Mouse (Mus musculus) MEL (cell line): ENCODE measurements around the gene Gm438. TPM values are rescaled to one million over a fixed set of nuclear protein-coding genes. Genes with fewer than 3 reads are reported as not detected.

Experiments
- DNase-seq: peaks from one replicate; pipeline ENCODE4 v3.0.0; 2011; ENCODE audit warnings: low read depth, low spot score
- H3K27ac ChIP-seq: 2 replicates; pipeline ENCODE4 v1.5.1; 2012; ENCODE audit warnings: low read depth, mild to moderate bottlenecking, control low read depth, low read length, moderate library complexity; ENCODE audit not compliant: control insufficient read depth
- H3K27me3 ChIP-seq, 2 experiments: fragments of 150-350 bp in 1 of 2; sonication (generic) in 1 of 2; 2 replicates each; pipeline ENCODE4 v1.6.1; 2012; ENCODE audit warnings: low read length in 2 of 2, mild to moderate bottlenecking in 2 of 2, improper control_type of control experiment in 1 of 2, moderate library complexity in 1 of 2; ENCODE audit not compliant: insufficient read depth in 2 of 2, control insufficient read depth in 1 of 2
- H3K36me3 ChIP-seq, 2 experiments: 2 replicates each; pipeline ENCODE4 v1.6.1; 2012 to 2014; ENCODE audit warnings: low read length in 2 of 2, improper control_type of control experiment in 1 of 2, inconsistent platforms in 1 of 2, mild to moderate bottlenecking in 1 of 2; ENCODE audit not compliant: insufficient read depth in 2 of 2, control insufficient read depth in 1 of 2
- H3K4me1 ChIP-seq, 2 experiments: fragments of 150-350 bp in 1 of 2; sonication (generic) in 1 of 2; 2 replicates each; pipeline ENCODE4 v1.6.1; 2012; ENCODE audit warnings: low read length in 2 of 2, improper control_type of control experiment in 1 of 2, mild to moderate bottlenecking in 1 of 2; ENCODE audit not compliant: insufficient read depth in 2 of 2, control insufficient read depth in 1 of 2
- H3K4me3 ChIP-seq, 2 experiments: fragments of 150-350 bp in 1 of 2; sonication (generic) in 1 of 2; 2 replicates each; pipeline ENCODE4 v1.5.1; 2012; ENCODE audit warnings: low read depth in 2 of 2, low read length in 2 of 2, mild to moderate bottlenecking in 2 of 2, moderate library complexity in 2 of 2, control low read depth in 1 of 2, improper control_type of control experiment in 1 of 2; ENCODE audit not compliant: control insufficient read depth in 1 of 2, insufficient read depth in 1 of 2
- H3K79me2 ChIP-seq: 2 replicates; pipeline ENCODE4 v1.6.1; 2012; ENCODE audit warnings: mild to moderate bottlenecking, low read length, moderate library complexity; ENCODE audit not compliant: control insufficient read depth, poor library complexity, insufficient read depth
- H3K9ac ChIP-seq: 2 replicates; pipeline ENCODE4 v1.6.1; 2012; ENCODE audit warnings: low read depth, mild to moderate bottlenecking, control low read depth, low read length, moderate library complexity; ENCODE audit not compliant: control insufficient read depth, poor library complexity, severe bottlenecking
- H3K9me3 ChIP-seq: fragments of 150-350 bp; sonication (generic); replicated peaks from 2 replicates; pipeline ENCODE4 v1.6.1; 2012; ENCODE audit warnings: mild to moderate bottlenecking, low read length, improper control_type of control experiment, moderate library complexity; ENCODE audit not compliant: insufficient read depth
- CTCF ChIP-seq, 3 experiments: IDR thresholded peaks in 2 of 3; conservative IDR thresholded peaks in 1 of 3; 2 replicates each; pipeline ENCODE4 v1.5.1; 2011 to 2012; ENCODE audit warnings: low read length in 3 of 3, low read depth in 2 of 3, mild to moderate bottlenecking in 2 of 3, improper control_type of control experiment in 1 of 3, inconsistent platforms in 1 of 3, mixed read lengths in 1 of 3, moderate library complexity in 1 of 3; ENCODE audit not compliant: control insufficient read depth in 1 of 3, insufficient read depth in 1 of 3, poor library complexity in 1 of 3, severe bottlenecking in 1 of 3
- E2F4 ChIP-seq: IDR thresholded peaks from 2 replicates; pipeline ENCODE4 v1.6.1; 2011; ENCODE audit warnings: low read depth, low read length, improper control_type of control experiment, borderline replicate concordance
- ELF1 ChIP-seq: IDR thresholded peaks from 2 replicates; pipeline ENCODE4 v1.6.1; 2014; ENCODE audit warnings: low read depth, mild to moderate bottlenecking, inconsistent platforms, low read length, improper control_type of control experiment, moderate library complexity
- ETS1 ChIP-seq: IDR thresholded peaks from 2 replicates; pipeline ENCODE4 v1.6.1; 2012; ENCODE audit warnings: low read depth, mild to moderate bottlenecking, inconsistent platforms, low read length, improper control_type of control experiment, moderate library complexity
- JUND ChIP-seq: IDR thresholded peaks from 2 replicates; pipeline ENCODE4 v1.6.1; 2011; ENCODE audit warnings: low read depth, mild to moderate bottlenecking, improper control_type of control experiment, low read length
- MAX ChIP-seq: IDR thresholded peaks from 2 replicates; pipeline ENCODE4 v1.6.1; 2011; ENCODE audit warnings: low read length, improper control_type of control experiment
- MAZ ChIP-seq: IDR thresholded peaks from 2 replicates; pipeline ENCODE4 v1.6.1; 2012; ENCODE audit warnings: low read depth, mild to moderate bottlenecking, inconsistent platforms, low read length, improper control_type of control experiment
- MXI1 ChIP-seq: IDR thresholded peaks from 2 replicates; pipeline ENCODE4 v1.6.1; 2011; ENCODE audit warnings: mild to moderate bottlenecking, low read depth, low read length, improper control_type of control experiment
- MYC ChIP-seq: IDR thresholded peaks from 2 replicates; pipeline ENCODE4 v1.6.1; 2011; ENCODE audit warnings: low read depth, mild to moderate bottlenecking, low read length, improper control_type of control experiment, moderate library complexity
- POLR2A ChIP-seq, 2 experiments: IDR thresholded peaks; 2 replicates each; pipeline ENCODE4 v1.6.1; 2011 to 2012; ENCODE audit warnings: low read length in 2 of 2, mild to moderate bottlenecking in 2 of 2, control low read depth in 1 of 2, improper control_type of control experiment in 1 of 2, low read depth in 1 of 2, moderate library complexity in 1 of 2; ENCODE audit not compliant: control insufficient read depth in 1 of 2, insufficient read depth in 1 of 2, poor library complexity in 1 of 2
- RAD21 ChIP-seq: IDR thresholded peaks from 2 replicates; pipeline ENCODE4 v1.6.1; 2011; ENCODE audit warnings: mild to moderate bottlenecking, low read depth, low read length, improper control_type of control experiment
- SMC3 ChIP-seq: IDR thresholded peaks from 2 replicates; pipeline ENCODE4 v1.6.1; 2011; ENCODE audit warnings: low read depth, low read length, improper control_type of control experiment
- TBP ChIP-seq: IDR thresholded peaks from 2 replicates; pipeline ENCODE4 v1.8.0; 2011; ENCODE audit warnings: low read depth, low read length, improper control_type of control experiment
- UBTF ChIP-seq: IDR thresholded peaks from 2 replicates; pipeline ENCODE4 v1.6.1; 2012; ENCODE audit warnings: low read depth, mild to moderate bottlenecking, inconsistent platforms, low read length, improper control_type of control experiment, moderate library complexity, borderline replicate concordance; ENCODE audit not compliant: insufficient read depth
- ZNF384 ChIP-seq: IDR thresholded peaks from 2 replicates; pipeline ENCODE4 v1.6.1; 2012; ENCODE audit warnings: low read depth, mild to moderate bottlenecking, inconsistent platforms, low read length, improper control_type of control experiment
- polyA plus RNA-seq, 2 experiments: library from polyadenylated mRNA; stranded (reverse) in 1 of 2; unstranded in 1 of 2; fragments of >175 nt in 1 of 2; fragments of >200 nt in 1 of 2; gene quantifications; 2 replicates each; pipeline versions ENCODE4 v1.2.1 to v1.2.4; 2012; ENCODE audit warnings: low replicate concordance in 2 of 2, low read depth in 1 of 2; ENCODE audit not compliant: insufficient read length in 2 of 2, insufficient read depth in 1 of 2, missing spikeins in 1 of 2
- total RNA-seq: library from RNA; depleted of rRNA; stranded (reverse); fragments of 300-350 nt; gene quantifications from 2 replicates; pipeline ENCODE4 v1.2.3, GENCODE M21; 2012; rRNA removed

Gene Gm438
- total and polyA plus RNA-seq, 3 experiments = not detected

DNA sequence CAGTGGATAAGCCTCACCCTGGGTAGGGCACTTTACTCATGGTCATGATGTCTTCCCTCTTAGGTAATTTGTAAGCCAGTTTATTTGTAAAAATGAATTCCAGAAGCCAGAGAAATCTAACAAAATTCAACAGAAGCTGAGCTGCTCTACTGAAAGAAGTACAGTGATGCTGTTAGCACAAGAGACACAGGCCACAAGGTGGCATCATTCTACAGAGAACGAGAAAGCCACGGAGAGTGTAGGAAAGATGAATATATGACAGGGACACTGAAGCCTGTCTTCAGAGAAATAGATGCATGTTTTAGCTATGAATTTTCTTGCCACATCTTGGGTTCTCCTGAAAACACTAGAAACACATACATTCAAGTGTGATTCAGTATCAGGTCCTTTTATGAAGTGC lies 20.7 kb downstream of the Gm438 start:
- peak; percentile 6 for DNase-seq

DNA sequence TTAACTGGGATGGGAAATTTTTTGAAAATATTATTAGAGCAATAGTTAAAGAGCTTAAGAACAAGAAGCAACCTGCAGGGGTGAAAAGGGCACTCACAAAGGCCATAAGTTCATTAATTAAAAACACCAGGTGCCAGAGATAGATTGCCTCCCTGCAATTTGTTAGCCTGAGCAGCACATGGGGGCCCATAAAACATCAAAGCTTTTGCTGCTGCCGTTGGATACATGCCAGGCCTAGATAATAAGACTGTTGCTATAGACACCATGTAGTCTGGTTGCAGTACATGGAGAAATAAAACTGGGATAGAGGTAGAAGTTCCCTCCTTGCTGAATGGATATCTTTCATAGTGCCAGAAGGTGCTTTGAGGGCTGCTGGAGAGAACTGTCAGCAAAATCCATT lies 37.2 kb downstream of the Gm438 start:
- no peaks in the 10 kb centered on the region for H3K36me3 ChIP-seq
- no peaks in the 10 kb centered on the region for H3K4me1 ChIP-seq
- H3K27me3 ChIP-seq = no peaks in the 10 kb centered on the region
- no peak overlapping the region for H3K4me3 ChIP-seq
- TF ChIP-seq TBP = no peak
- no peak for TF ChIP-seq UBTF
- no peak for TF ChIP-seq CTCF (IDR thresholded peaks at IDR 0.05 in 2 of 3, conservative IDR thresholded peaks at IDR 0.05 in 1 of 3; ENCODE audit: control insufficient read depth in 1 of 3, insufficient read depth in 1 of 3, low read depth in 2 of 3, low read length in 3 of 3, poor library complexity in 1 of 3, severe bottlenecking in 1 of 3)
- no peak for TF ChIP-seq ETS1
- TF ChIP-seq ZNF384 = no peak
- no peak for TF ChIP-seq MAX
- TF ChIP-seq MXI1 = no peak
- TF ChIP-seq POLR2A (IDR thresholded peaks at IDR 0.05; ENCODE audit: control insufficient read depth in 1 of 2, insufficient read depth in 1 of 2, low read depth in 1 of 2, low read length in 2 of 2, poor library complexity in 1 of 2) = no peak
- TF ChIP-seq MAZ = no peak
- no peaks in the 10 kb centered on the region for H3K79me2 ChIP-seq
- DNase-seq = no peak
- no peak overlapping the region for H3K27ac ChIP-seq
- H3K9ac ChIP-seq = no peak overlapping the region
- H3K9me3 ChIP-seq = no peaks in the 10 kb centered on the region

More for the DNA sequence above, 20.7 kb downstream of the Gm438 start:
- Histone ChIP-seq H3K4me1 (no peaks in the 10 kb centered on the region), H3K27me3 (no peaks in the 10 kb centered on the region), H3K9ac (no peak overlapping the region), H3K27ac (no peak overlapping the region), H3K79me2 (no peaks in the 10 kb centered on the region), H3K9me3 (no peaks in the 10 kb centered on the region), H3K36me3 (no peaks in the 10 kb centered on the region), H3K4me3 (no peak overlapping the region)
- TF ChIP-seq MYC = no peak
- TF ChIP-seq ZNF384 = no peak
- peak; percentile 51 for TF ChIP-seq SMC3
- TF ChIP-seq E2F4 = no peak
- no peak for TF ChIP-seq ELF1
- peak; percentile 50 for TF ChIP-seq RAD21
- TF ChIP-seq JUND = no peak
- TF ChIP-seq CTCF (IDR thresholded peaks at IDR 0.05 in 2 of 3, conservative IDR thresholded peaks at IDR 0.05 in 1 of 3; ENCODE audit: control insufficient read depth in 1 of 3, insufficient read depth in 1 of 3, low read depth in 2 of 3, low read length in 3 of 3, poor library complexity in 1 of 3, severe bottlenecking in 1 of 3) = peak in 1 of 3 experiments; percentile 39; a peak in 2 of 6 replicates
- no peak for TF ChIP-seq ETS1

Other genes with a start within 250 kb of the Gm438 start
- gene Gm13124, start 221.4 kb downstream of the Gm438 start, total RNA-seq = not detected in 2 replicates
- gene Gm13124, start 221.4 kb downstream of the Gm438 start, polyA plus RNA-seq = not detected
- not detected in 2 replicates for gene Aadacl4, start 172.9 kb downstream of the Gm438 start, total RNA-seq
- not detected for gene Aadacl4, start 172.9 kb downstream of the Gm438 start, polyA plus RNA-seq
- not detected in 2 replicates for gene Gm436, start 100.2 kb downstream of the Gm438 start, total RNA-seq
- not detected for gene Gm436, start 100.2 kb downstream of the Gm438 start, polyA plus RNA-seq
- not detected in 2 replicates for gene Gm13178, start 65.2 kb downstream of the Gm438 start, total RNA-seq
- gene Gm13178, start 65.2 kb downstream of the Gm438 start, polyA plus RNA-seq = not detected
- gene Dhrs3, start 106.2 kb upstream of the Gm438 start, total RNA-seq = 0.89 and 2.1 TPM in 2 replicates
- gene Dhrs3, start 106.2 kb upstream of the Gm438 start, polyA plus RNA-seq = 1 to 10 TPM in 1 of 2 experiments, not detected in 1; 2.2 TPM